Mouse (Mus musculus) cerebellum, adult 2 months (tissue): ENCODE measurements around the gene Adamtsl1. TPM values are rescaled to one million over a fixed set of nuclear protein-coding genes. Genes with fewer than 3 reads are reported as not detected.

ENCODE experiments used
- DNase-seq, 2 experiments: peaks; one replicate each; pipeline ENCODE4 v3.0.0; 2021
- H3K27ac ChIP-seq: fragments of 200-500 bp; 2 replicates; pipeline ENCODE4 v1.5.1; 2012; ENCODE audit warnings: low read length, control low read depth, inconsistent platforms; ENCODE audit not compliant: insufficient read depth
- H3K27me3 ChIP-seq: fragments of 200-500 bp; 2 replicates; pipeline ENCODE4 v1.6.1; 2012; ENCODE audit warnings: inconsistent platforms, mild to moderate bottlenecking, low read length, moderate library complexity; ENCODE audit not compliant: control insufficient read depth, insufficient read depth
- H3K4me1 ChIP-seq: fragments of 200-500 bp; 2 replicates; pipeline ENCODE4 v1.6.1; 2011; ENCODE audit warnings: low read length; ENCODE audit not compliant: control insufficient read depth, insufficient read depth
- H3K4me3 ChIP-seq: fragments of 200-500 bp; replicated peaks from 2 replicates; pipeline ENCODE3; 2011; ENCODE audit warnings: mild to moderate bottlenecking, low read depth, low read length, control low read depth; ENCODE audit not compliant: insufficient read depth
- CTCF ChIP-seq: fragments of 200-500 bp; IDR thresholded peaks from 2 replicates; pipeline ENCODE4 v1.5.1; 2011; ENCODE audit warnings: low read depth, mild to moderate bottlenecking, control low read depth, low read length, moderate library complexity, borderline replicate concordance; ENCODE audit not compliant: insufficient read depth
- POLR2A ChIP-seq: fragments of 200-500 bp; IDR thresholded peaks from 2 replicates; pipeline ENCODE4 v1.6.1; 2011; ENCODE audit warnings: low read length, control low read depth, borderline replicate concordance; ENCODE audit not compliant: insufficient read depth
- WGBS: fragments of 180-500 bp; shearing (Covaris S2); methylation state at CpG from one replicate; pipeline ENCODE4 v1.1.7; 2018; 5-methylcytosine and 5-hydroxymethylcytosine counted together
- polyA plus RNA-seq: library from polyadenylated mRNA; depleted of rRNA; stranded (reverse); fragments of >200 nt; gene quantifications from 2 replicates; pipeline ENCODE4 v1.2.3, GENCODE M21; 2012

Gene Adamtsl1
- polyA plus RNA-seq, 1 experiment: 3.3 TPM

GRCm38 (mm10) chr4:85767666-85768065 is 253.7 kb downstream of the Adamtsl1 start:
- TF ChIP-seq CTCF: no peak
- TF ChIP-seq POLR2A: no peak
- Histone ChIP-seq H3K4me3 (no peak overlapping the region), H3K27ac (no peak overlapping the region), H3K27me3 (no peaks in the 10 kb centered on the region), H3K4me1 (no peaks in the 10 kb centered on the region)
- whole genome bisulfite sequencing: 86% methylated on average over 6 of the region's 6 CpGs
- DNase-seq: no peak

DNA sequence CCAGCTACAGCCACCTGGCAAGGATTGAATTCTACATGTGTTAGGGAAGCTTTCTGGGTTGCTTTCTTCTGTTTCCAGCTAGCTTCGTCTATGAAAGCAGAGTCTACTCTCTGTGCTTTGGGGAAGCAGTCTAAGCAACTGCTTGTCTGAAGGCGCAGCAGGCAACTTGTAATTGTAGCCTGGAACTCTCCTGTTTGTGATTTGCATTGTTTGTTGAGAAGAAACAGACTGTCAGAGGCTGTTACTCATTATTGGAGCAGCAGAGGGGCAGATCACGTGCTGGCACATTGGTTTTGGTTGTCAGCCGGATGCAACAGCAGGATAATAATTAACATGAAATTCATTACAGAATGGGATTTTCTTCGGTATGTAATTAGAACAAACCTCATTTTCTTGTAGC is 254.1 kb downstream of the Adamtsl1 start:
- DNase-seq: peak in 1 of 2 experiments; percentile 7
- no peaks in the 10 kb centered on the region for H3K4me1 ChIP-seq
- H3K27ac ChIP-seq: no peak overlapping the region
- H3K4me3 ChIP-seq: no peak overlapping the region
- WGBS: 30% methylated on average over 5 of the region's 5 CpGs
- TF ChIP-seq POLR2A (no peak), CTCF (no peak)
- no peaks in the 10 kb centered on the region for H3K27me3 ChIP-seq

DNA sequence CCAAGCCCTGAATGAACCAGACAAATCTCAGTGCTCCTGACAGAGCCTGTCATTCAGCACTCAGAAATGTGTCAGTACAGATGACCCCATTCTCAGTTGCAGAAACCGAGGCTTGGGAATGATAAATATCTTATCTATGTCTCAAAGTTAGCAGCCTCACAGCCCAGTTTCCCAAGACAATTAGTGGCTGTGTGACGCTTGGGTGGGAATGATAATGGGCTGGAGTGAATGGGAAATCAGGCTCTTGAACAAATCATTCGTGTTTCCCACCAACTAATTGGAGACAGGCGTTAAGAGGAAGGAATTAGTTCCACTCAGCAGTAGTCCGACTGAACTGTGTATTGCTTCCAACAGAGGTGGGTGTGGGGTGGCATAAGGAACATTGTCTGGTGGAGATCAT is 268.5 kb downstream of the Adamtsl1 start:
- 22% methylated on average over 5 of the region's 5 CpGs for WGBS
- H3K27me3 ChIP-seq: no peaks in the 10 kb centered on the region
- H3K27ac ChIP-seq: no peak overlapping the region
- no peaks in the 10 kb centered on the region for H3K4me1 ChIP-seq
- no peak overlapping the region for H3K4me3 ChIP-seq
- TF ChIP-seq POLR2A (no peak), CTCF (no peak)
- no peak for DNase-seq

- Histone ChIP-seq H3K27ac (no peak overlapping the region), H3K27me3 (no peaks in the 10 kb centered on the region), H3K4me1 (no peaks in the 10 kb centered on the region), H3K4me3 (no peak overlapping the region)
- DNase-seq: no peak
- TF ChIP-seq CTCF: no peak
- TF ChIP-seq POLR2A: no peak
- WGBS: 55% methylated on average over 6 of the region's 6 CpGs
These were observed 269.9 kb downstream of the Adamtsl1 start for GRCm38 (mm10) chr4:85783768-85784379.

- WGBS: 61% methylated on average over 4 of the region's 4 CpGs
- H3K4me1 ChIP-seq: no peaks in the 10 kb centered on the region
- TF ChIP-seq CTCF (no peak), POLR2A (no peak)
- no peak for DNase-seq
- no peak overlapping the region for H3K27ac ChIP-seq
- H3K4me3 ChIP-seq: no peak overlapping the region
- H3K27me3 ChIP-seq: no peaks in the 10 kb centered on the region
These were observed 270.5 kb downstream of the Adamtsl1 start for GRCm38 (mm10) chr4:85784428-85784827.

DNA sequence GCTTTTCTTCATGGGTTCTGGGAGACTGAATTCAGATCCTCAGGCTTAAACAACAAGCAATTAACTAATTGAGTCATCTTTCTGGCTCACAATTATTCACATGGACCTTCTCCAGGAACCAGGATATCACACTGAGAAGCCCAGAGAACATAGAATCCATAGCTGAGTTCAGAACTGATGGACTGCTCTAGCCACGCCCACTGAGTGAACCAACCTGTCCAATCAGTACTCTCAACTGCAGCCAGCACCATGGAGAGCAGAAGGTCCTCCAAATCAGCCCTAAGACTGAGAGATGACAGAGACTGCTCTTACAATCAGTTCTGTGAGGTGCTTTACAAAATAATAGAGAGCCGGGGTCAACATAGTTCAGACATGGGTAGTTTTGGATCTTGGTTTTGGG is 276.3 kb downstream of the Adamtsl1 start:
- H3K4me3 ChIP-seq: no peak overlapping the region
- H3K27me3 ChIP-seq: no peaks in the 10 kb centered on the region
- DNase-seq: no peak
- no peaks in the 10 kb centered on the region for H3K4me1 ChIP-seq
- TF ChIP-seq POLR2A (no peak), CTCF (no peak)
- no peak overlapping the region for H3K27ac ChIP-seq
- 83% methylated on average over 2 of the region's 2 CpGs for WGBS

DNA sequence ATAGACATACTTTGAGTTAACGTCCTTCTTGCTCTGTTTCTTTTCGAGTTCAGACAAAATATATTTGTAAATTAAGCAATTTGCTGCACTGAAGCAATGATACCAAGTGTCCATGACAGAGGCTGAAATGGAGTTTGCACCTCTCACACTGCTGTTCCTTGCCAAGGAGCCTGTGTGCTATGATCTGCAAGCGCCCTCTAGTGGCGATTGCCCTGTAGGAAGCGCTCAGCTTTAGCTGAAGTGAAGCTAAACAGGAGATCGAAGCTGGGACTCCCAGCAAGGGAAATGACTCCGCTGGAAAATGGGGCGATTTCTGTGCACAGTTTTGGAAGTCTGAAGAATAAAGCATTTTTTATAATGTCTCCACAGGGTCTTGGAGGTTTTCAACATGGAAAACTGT is 287.8 kb downstream of the Adamtsl1 start:
- no peak overlapping the region for H3K4me3 ChIP-seq
- H3K27ac ChIP-seq: no peak overlapping the region
- DNase-seq: peak; percentile 77 to 80
- WGBS: 3% methylated on average over 8 of the region's 8 CpGs
- H3K27me3 ChIP-seq: no peaks in the 10 kb centered on the region
- H3K4me1 ChIP-seq: no peaks in the 10 kb centered on the region
- no peak for TF ChIP-seq POLR2A
- TF ChIP-seq CTCF: peak; percentile 98

- Histone ChIP-seq H3K27me3 (no peaks in the 10 kb centered on the region), H3K27ac (no peak overlapping the region), H3K4me1 (no peaks in the 10 kb centered on the region; the same call in 1 of the 2 replicates), H3K4me3 (no peak overlapping the region)
- DNase-seq: no peak
- TF ChIP-seq CTCF (no peak), POLR2A (no peak)
- 78% methylated on average over 3 of the region's 3 CpGs for WGBS
These were observed 300.4 kb downstream of the Adamtsl1 start for GRCm38 (mm10) chr4:85814418-85814817.
